Mouse (Mus musculus): ENCODE results near the gene Cbx1.
"Not testable (repeated sequence)": the region's sequence is repeated elsewhere in the genome, so short reads cannot be mapped to it uniquely, and the experiment has no call there.

Gene Cbx1

DNA sequence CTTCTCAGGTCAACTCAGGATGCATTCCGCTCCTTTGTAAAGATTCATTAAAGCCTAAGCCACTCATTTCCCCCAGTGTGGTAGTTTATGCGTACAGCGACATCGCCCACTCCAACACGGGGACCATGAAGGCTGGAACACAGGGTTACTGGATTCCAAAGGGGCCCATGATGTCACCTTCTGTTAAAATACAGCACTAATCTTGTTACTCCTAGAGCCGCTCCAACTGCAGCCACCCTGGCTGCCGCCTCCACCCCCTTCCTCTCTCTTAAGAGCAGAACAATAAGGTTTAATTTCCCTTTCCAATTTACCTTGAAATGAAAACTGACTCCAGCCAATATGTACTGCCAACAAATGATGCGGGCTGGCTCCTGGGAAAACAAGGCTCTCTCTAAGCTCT is 13.9 kb upstream of the Cbx1 start:
- DNase-seq (ENCODE audit: low read depth, low spot score), result no peak

DNA sequence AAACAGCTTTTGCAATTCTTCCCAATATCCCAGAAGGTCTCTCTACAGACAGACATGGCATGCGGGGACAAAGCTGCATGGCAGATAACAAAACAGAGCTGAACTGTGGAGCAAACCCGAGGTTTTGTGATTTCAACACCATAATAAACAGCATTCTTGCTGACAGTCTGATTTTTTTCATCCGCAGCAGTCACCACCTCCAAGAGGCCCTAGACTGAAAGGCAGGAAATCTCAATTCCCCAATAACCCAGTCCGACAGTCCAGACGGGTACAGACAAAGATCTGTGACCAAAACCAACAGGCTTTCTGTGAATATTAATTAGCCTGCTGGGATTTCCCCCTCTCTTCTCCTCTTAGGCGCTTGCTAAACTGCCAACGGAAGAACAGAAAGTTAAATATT is 13.3 kb upstream of the Cbx1 start:
- peak; percentile 28 for DNase-seq (ENCODE audit: low read depth, low spot score)

DNA sequence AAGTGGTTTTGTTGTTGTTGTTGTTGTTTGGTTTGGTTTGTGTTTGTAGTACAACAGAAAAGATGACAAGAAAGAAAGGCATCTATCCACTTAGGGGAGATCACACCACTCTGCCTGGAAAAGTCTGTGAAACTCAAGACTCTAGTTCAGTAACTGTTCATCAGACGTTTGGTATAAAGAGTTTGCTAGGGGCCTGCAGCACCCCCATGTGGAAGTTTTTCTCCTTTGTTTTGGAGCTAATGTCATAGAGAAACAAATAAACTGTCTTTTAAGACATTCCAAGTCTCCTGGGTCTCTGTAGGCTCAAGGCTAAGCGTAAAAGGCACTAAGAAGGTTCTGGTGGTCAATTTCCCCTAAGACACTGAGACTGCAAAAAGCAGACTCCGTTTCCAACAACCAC is 12.9 kb upstream of the Cbx1 start:
- DNase-seq (ENCODE audit: low read depth, low spot score), result peak; percentile 27

DNA sequence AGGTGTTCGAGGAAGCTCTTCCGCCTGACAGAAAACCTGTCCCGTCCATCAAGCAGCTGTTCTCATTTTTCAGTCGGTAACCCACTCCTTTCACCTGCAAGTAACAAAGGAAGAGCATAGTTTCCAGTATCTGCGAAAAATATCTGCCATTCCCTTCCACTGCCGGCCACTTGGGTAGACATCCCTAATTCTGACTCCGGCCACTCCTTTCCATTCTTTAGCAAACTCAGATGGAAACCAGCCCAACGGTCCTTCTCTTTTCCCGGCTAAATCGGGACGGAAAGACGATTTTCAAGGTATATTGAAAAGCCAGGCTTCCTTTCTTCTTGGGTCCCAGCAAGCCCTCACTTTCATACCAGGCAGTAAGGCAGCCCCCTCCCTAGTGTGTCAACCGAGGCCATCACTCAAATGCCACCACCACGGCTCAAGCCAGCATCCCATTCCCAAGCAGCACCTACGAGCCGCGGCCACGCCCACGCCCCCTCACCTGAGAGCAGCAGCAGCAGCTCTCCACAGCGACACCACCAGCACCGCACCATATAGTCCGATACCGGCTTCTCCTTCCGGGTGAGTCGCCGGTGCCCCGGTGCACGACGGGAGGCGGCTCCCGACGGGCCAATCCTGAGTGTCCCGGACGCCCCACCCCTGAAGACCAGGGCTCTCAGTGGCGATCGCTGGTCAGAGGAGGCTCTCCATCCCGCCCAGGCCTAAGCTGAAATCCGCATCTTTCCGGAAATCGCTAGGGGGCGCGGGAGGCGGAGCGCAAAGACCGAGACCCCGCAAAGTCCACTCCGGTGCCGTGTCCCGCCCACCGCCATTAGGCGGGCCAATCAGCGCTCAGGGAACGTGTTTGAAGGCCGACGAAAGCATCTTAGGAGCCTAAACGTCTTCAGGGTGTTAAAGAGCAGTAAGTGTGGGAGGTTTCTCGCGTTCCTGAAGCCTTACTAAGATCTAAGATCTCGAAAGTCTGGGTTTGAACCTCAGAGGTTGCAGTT is 11.7 kb upstream of the Cbx1 start, which contains the start of gene Snx11:
Gene Snx11, minus strand, starts transcription at position 592 of the 995 bp plus-strand sequence.
- DNase-seq (ENCODE audit: low read depth, low spot score), result peak; percentile 97

DNA sequence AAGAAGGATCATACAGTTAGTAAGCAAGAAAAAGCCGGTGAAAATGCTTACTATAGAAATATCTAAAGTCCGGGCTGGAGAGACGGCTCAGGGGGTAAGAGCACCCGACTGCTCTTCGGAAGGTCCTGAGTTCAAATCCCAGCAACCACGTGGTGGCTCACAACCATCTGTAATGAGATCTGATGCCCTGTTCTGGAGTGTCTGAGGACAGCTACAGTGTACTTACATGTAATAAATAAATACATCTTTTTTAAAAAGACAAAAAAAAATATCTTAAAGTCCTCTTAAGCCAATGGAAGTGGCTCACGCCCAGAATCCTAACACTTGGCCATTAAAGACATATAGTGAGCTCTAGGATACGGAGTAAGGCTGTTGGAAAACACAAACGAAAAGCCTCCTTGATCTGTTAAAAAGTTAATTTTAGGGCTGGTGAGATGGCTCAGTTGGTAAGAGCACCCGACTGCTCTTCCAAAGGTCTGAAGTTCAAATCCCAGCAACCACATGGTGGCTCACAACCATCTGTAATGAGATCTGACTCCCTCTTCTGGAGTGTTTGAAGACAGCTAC is 10.8 kb upstream of the Cbx1 start:
- DNase-seq (ENCODE audit: low read depth, low spot score), result not testable (repeated sequence)

DNA sequence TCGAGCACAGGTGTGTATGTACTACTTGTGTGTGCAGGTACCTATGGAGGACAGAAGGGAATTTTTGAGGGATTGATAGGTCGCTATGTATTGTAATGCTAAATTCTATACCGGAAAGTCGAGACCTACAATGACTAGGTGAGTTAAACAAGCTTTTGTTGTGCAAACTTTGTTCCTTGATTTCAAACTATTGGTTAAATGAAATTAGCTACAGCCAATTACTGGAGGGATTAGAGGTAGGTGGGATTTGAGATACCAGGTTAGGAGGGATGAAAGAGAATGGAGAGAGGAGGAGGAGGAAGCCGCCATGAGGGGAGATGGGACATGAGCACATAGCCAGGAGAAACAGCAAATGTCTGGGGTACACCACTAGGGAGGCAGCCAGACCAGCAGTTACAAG is 8.6 kb upstream of the Cbx1 start:
- DNase-seq (ENCODE audit: low read depth, low spot score), result no peak

DNA sequence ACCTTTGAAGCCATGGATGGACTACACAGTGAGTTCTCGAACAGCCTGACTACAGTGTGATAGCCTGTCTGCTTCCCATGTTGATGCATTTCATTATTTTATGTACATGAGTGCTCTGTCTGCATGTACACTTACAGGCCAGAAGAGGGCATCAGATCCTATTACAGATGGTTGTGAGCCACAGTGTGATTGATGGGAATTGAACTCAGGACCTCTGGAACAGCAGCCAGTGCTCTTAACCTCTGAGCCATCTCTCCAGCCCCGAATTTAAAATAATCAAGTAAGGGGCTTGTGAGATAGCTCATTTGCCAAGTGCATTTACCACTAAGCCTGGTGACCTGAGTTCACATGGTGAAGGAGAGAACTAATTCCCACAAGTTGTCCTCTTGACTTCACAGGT is 7.5 kb upstream of the Cbx1 start:
- DNase-seq (ENCODE audit: low read depth, low spot score), result no peak

DNA sequence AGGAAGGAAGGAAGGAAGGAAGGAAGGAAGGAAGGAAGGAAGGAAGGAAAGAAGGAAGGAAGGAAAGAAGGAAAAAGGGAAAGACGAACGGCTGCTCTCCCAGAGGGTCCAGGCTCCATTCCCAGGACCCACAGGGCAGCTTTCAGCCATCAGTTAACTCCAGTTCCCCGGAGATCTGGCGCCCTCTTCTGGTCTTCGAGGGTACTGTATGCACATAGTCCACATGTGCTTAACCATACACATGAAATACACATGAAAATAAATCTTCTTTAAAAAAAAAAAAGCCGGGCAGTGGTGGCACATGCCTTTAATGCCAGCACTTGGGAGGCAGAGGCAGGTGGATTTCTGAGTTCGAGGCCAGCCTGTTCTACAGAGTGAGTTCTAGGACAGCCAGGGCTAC is 4.1 kb upstream of the Cbx1 start:
- DNase-seq (ENCODE audit: low read depth, low spot score), result peak; percentile 64

DNA sequence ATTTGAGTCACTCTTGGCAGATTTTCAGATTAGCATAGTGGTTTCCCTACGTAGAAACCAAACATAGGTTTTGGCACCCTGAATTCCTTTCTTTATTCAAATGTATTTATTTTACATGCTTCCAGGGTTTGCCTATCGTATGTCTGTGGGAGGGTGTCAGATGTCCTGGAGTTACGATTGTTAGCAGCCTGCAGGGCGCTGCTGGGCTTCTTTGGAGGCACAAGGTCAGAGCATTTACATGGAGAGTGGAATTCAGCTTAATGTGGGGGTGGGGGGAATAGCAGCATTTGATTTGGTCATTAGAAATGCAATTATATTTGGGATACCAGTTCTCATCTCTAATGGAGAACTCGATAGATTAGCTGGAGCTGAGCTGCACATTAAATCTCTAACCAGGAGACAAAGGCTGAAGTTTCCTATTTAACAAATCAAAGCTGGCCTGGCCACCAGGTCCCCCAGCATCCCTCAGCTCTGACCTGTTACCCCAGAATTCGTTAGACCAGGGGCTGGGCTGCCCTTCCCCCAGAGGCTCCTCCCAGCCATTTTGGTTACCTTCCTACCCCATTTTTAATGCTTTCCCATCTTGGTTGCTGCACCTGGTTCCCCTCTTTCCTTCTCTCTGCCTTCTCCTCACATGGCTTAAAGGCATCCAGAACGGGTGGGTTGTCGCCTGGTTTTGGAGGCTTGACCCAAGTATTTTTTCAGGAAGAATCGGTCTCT is 2.0 kb upstream of the Cbx1 start:
- DNase-seq (ENCODE audit: low read depth, low spot score), result no peak

DNA sequence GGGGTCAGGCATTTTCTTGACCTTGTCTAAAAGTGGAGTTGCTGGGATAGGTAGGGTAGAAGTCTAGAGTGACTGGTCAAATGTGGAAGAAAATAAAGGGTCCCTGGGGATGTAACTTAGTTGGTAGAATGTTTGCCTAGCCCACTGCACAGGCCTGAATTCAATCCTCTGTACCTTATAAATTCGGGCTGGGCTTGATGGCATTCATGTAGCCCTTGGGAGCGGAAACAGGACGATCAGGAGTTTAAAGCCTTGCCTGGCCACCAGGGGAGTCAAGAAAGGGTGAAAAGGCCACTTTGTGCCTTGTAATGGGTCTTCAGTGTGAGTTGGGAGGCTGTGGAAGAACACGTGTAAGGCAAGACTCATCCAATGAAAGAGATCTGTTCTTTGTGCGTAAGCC is 1.1 kb downstream of the Cbx1 start:
- DNase-seq (ENCODE audit: low read depth, low spot score), result peak; percentile 22

DNA sequence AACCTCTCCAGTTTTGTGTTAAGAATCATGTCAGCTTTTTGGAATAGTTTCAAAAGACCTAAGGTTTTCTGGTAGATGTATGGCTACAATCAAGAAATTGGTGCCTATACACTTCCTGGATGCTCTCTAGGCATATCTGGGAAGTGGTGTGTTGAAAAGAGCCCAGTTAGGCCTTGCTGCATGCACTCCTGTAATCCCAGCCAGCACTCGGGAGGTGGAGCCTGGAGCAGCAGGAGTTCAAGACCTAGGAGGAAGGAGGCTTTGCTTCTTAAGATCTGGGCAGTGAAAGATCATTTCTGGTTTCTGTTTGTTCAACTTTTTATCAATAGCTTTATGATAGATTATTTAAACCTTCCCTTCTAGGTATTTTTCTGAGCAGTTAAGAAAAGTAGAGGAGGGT is 1.8 kb downstream of the Cbx1 start:
- no peak for DNase-seq (ENCODE audit: low read depth, low spot score)

DNA sequence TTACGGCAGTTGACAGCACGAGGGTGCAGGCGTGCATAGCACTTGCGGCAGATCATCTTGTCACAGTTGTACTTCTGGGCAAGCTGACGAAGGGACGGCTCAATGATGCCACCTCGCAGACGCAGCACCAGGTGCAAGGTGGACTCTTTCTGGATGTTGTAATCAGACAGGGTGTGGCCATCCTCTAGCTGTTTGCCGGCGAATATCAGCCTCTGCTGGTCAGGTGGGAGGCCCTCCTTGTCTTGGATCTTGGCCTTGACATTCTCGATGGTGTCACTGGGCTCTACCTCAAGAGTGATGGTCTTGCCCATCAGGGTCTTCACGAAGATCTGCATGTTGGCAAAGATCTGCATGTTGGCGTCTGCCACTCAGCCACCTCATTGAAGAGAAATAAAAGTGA is 6.6 kb downstream of the Cbx1 start:
- DNase-seq (ENCODE audit: low read depth, low spot score), result no peak

DNA sequence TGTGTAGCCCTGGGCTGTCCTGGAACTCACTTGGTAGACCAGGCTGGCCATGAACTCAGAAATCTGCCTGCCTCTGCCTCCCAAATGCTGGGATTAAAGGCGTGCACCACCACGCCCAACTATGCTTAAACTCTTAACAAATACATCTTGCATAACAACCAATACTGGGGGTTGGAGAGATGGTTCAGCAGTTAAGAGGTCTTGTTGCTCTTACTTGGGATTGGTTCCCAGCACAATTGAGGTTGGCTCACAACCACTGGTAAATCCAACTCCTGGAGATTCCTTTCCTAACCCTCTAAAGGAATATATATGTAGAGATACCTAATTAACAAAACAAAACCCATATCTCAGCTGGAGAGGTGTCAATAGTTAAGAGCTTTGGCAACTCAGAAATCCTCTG is 7.2 kb downstream of the Cbx1 start:
- DNase-seq (ENCODE audit: low read depth, low spot score), result no peak

DNA sequence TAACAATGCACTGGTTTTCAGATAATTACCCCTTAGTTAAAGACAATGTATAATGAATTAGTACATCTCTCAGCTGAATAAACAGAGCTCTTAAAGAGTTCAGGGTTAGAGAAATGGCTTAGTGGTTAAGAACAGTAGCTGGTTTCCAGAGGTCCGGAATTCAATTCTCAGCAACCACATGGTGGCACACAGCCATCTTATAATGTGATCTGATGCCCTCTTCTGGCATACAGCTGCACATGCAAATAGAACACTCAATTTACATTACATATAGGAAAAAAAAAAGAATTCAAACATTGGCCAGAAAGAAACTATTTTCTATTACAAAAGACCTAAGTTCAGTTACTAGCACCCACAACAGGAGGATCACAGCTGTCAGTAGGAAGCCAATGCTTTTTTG is 7.7 kb downstream of the Cbx1 start:
- peak; percentile 35 for DNase-seq (ENCODE audit: low read depth, low spot score)

DNA sequence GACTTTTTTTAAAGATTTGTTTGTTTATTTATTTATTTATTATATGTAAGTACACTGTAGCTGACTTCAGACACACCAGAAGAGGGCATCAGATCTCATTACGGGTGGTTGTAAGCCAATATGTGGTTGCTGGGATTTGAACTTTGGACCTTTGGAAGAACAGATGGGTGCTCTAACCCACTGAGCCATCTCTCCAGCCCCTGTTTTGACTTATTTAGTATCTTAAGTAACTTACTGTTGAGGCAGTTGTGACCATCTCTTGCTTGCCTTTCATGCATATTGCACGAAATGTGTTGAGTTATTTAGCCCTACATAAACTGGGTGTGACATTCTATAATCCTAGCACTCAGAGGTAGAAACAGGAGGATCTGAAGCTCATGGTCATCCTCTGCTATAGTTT is 10.6 kb downstream of the Cbx1 start:
- no peak for DNase-seq (ENCODE audit: low read depth, low spot score)

DNA sequence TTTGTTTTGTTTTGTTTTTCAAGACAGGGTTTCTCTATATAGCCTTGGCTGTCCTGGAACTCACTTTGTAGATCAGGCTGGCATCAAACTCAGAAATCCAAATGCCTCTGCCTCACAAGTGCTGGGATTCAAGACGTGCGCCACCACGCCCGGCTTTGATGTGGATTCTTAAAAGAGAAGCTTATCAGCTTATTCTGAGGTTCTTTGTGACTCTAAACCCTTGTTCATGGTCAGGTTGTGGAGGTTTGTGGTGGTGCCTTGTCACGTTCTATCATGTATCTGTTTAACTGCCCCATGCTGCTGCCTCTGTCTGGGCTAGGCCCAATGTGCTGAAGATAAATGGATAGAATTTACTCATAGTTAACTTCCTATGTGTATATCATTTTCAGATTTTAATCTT is 16.7 kb downstream of the Cbx1 start:
- DNase-seq (ENCODE audit: low read depth, low spot score), result peak; percentile 58

DNA sequence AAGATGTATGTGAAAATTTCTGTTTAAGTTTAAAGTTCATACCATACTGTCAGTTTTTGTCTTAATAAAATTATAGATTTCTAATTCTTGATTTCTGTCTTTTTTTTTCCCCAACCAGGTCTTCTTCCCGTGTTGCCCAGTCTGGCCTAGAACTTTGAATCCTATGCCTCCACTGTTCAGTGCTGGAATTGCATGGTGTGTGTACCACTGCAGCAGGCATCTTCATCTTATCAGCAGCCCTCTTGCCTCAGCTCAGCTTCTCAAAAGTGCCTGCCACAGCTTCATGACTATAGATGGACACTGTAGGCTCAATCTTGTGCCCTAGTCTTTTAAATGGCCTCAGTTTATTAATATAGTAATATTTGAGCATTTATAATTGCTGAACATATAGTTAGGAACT is 19.1 kb downstream of the Cbx1 start:
- no peak for DNase-seq (ENCODE audit: low read depth, low spot score)

DNA sequence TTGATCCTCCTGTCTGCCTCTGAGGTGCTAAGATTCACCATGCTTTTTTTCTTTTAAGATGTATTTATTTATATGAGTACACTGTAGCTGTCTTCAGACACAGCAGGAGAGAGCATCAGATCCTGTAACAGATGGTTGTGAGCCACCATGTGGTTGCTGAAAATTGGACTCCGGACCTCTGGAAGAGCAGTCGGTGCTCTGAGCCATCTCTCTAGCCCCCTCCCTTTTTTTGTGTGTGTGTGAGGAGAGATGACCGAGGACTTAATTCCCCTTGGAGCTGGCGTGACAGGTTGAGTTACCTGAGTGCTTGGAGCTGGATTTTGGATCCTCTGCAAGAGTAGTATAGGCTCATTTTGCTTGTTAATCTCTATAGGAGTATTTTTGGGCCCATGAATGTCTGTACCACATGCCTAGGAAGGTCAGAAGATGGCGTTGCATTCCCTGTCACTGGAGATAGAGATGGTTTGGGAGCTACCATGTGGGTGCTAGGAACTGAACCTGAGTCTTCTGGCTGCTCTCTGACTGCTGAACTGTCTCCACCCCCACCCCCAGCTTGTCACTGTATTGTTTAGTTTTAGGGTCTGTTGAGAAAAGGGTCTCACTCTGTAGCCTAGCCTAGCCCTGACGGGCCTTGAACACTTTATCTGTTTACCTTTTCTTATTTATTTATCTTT is 20.8 kb downstream of the Cbx1 start:
- DNase-seq (ENCODE audit: low read depth, low spot score), result no peak

DNA sequence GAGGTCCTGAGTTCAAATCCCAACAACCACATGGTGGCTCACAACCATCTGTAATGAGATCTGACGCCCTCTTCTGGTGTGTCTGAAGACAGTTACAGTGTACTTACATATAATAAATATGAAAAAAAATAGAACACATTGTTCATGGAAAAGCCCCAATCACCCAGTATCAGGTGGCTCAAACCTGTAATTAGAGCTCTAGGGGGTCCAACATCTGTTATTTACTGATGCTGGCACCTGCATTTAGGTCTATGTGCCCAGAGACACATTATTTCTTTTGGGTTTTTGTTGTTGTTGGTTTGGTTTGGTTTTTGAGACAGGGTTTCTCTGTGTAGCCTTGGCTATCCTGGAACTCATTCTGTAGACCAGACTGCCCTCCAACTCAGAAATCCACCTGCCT is 22.3 kb downstream of the Cbx1 start:
- DNase-seq (ENCODE audit: low read depth, low spot score), result not testable (repeated sequence)

DNA sequence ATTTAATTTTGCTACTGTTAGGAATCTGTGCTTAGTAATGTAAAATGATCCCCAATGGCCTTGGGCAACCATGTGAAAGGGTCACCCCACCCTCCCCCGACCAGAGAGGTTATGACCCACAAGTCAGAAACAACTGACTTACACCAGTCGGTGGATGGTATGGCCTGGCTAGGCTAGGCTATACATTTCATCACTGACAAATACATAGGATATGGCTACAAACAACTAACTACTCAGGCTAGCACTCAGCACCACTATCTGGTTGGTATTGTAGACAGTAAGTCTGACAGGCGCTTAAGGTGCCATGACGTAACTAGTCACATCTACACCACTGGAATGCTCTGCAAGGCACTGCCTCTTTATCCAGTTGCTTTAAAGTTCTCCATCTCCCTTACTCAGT is 24.5 kb downstream of the Cbx1 start:
- DNase-seq (ENCODE audit: low read depth, low spot score), result no peak

DNA sequence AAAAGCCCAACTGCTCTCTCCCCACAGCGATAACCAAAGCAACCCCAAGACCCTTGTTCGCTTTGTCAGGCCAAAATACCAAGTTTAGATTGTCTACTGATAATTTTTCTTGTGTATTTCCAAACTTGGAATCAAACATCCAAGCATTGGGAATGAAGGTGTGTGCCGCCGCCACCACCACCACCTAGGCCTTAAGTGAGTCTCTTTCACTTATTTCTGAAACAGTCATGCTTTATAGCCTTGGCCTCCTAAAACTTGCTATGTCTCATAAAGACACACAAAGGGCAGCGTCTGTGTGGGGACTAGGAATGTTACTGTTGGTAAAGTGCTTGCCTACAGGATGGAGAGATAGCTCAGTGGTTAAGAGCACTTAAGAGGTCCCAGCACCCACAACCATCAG is 25.0 kb downstream of the Cbx1 start:
- DNase-seq (ENCODE audit: low read depth, low spot score), result no peak

DNA sequence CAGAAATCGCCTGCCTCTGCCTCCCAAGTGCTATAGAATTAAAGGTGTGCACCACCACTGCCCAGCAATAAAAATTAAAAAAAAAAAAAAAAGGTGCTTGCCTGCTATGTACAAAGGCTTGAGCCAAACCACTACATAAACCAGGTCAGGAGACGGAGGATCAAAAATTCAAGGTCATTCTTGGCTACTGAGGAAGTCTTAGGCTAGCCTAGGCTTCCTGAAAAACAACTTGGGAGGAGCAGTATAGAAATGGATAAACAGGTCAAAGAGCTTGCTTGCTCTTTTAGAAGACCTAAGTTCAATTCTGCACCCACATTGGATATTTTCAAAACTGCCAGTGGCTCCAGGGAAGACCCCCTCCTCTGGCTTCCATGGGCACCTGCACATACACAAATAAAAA is 25.5 kb downstream of the Cbx1 start:
- no peak for DNase-seq (ENCODE audit: low read depth, low spot score)
